Mouse (Mus musculus): Measurements from ENCODE around the gene Ap2b1.

The Ap2b1 gene

DNA sequence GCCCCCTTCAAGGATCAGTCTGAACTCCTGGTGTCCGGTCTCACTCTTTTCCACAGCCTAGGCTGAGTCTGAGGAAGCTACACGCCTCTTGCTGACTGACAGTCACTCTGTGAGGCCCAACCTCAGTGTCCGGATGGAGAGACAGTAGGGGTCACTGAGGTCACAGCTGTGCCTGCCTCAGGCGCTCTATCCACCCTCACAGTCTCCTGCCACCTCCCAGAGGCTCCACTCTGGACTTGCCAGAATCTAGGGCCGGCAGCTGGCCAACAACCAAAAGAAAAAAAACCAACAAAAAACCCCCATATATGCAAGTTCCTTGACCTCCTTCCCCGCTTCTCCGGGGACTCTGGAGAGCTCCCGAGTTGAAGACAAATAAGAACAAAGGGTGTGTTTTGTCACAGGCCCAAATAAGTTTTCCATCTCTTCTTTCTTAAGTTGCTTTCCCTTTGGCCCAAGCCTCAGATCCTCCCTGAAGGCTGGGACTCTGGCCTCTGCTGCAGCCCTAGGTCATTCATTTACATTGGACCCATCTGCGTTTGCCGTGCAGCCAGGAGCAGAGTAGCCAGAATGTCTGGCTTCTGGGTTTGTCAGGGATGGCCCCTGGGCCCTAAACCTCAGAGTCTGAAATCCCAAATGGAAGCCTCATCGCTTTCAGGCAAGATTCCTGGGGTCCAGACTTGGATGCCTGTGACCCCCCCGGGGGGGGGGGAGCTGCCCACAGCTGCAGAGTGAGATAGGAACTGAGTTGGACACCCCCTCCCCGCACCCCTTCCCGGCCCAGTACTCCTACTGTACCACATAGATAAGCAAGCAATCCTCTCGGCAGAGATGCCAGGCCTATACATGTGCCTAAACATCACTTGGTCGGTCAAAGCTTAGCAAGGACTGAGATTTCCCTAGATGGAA is 149.4 kb downstream of the Ap2b1 start:
- peak; percentile 34 for DNase-seq

DNA sequence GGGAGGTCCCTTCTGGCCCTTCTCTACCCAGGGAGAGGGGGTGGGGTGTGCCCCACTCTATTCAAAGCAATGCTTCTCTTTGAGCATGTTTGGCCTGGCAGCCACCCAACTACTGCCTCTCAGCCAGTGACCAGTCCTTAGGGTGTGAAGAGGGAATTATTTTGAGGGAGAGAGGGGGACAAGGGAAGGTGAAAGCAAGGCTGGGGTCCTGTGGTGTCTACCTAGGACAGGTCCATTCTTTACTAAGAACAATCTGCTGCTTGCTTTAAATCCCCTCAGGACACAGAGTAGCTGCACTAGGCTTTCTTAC is 150.1 kb downstream of the Ap2b1 start:
- DNase-seq = peak; percentile 34

DNA sequence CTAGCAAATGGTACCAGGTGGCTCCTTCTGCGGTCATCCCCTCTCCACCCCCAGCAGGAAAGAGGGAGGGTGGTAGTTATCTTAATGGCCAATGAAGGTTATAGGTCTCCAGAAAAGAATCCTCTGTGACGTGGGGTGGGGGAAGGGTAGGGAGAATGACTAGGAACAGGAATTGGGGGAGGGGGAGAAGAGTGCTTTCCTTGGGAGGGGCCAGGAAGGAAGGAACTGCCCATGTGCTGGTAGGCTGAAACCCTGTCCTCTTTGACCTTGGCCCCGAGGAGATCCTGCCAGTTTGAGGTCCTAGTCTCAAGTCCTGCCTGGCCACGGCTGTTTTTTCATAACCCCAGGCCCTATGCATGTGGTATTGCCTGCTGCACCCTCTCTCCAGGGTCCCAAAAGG is 150.5 kb downstream of the Ap2b1 start:
- no peak for DNase-seq

DNA sequence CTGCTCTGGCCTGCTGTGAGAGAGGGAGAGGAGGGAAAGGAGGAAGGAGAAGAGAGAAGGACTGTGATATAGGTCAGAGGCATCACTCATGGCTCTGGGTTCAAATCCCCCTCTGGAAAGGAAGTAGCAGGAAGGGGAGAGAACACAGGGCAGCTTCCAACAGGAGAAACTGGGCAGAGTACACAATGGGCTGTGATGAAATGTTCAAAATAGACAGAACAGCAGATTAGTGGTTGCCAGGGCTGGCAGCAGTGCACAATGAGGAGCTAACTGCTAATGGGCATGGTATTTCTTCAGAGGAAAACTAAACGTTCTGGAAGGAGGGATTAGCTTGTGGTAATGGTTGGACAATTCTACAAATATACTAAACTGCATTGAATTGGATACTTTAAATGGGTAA is 151.7 kb downstream of the Ap2b1 start:
- no peak for DNase-seq

DNA sequence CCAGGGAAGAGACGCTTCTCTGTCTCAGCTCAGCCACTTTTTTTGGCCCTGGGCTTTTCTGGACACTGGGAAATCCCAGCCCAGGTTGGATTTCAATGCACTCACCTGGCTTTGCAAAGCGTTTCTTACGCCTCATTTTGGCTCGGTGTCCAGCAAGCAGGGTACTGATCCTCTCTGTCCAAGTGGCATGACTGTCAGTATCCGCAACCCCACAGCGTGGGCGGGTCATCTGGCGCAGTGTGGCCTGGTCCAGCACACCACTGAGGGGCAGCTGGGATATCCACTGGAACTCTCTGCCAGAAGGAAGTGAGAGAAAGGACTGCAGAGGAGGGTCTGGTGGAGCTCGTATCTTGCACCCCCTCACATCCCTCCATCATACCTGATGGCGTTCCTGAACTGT is 152.5 kb downstream of the Ap2b1 start:
- no peak for DNase-seq

DNA sequence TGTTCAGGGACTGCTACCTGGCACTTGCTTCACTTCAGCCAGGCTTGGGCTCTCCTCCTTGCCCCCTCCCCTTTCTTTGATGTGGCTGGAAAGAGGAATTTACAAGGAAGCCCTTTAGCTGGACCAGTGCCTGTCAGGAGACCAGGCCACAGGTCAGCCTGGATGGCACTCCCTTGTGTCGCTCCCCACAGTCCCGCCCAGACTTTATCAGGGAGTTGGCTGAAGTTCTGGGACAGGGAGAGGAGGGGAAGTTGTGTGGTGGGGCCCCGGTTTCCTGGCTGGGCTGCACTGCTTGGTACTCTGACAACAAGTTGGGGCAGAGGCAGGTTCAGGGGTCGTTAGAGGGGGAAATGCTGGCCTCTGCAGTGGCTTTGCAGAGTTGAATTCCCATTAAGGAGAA is 155.7 kb downstream of the Ap2b1 start:
- peak; percentile 34 for DNase-seq

Measured in kidney, adult 18-20 months (tissue).